Mouse (Mus musculus) midbrain, embryonic 10.5 days (tissue): Measurements from ENCODE around the gene Cabp2. TPM values are rescaled to one million over a fixed set of nuclear protein-coding genes. Genes with fewer than 3 reads are reported as not detected.

Source experiments
- DNase-seq: peaks from one replicate; pipeline ENCODE4 v3.0.0-alpha.2; 2017; ENCODE audit warnings: low spot score
- H3K27ac ChIP-seq: fragments of 300-500 bp; sonication (generic); replicated peaks from 2 replicates; pipeline ENCODE4 v1.5.1; 2016; ENCODE audit warnings: mild to moderate bottlenecking
- H3K27me3 ChIP-seq: fragments of 300-500 bp; sonication (generic); 2 replicates; pipeline ENCODE4 v1.6.1; 2016; ENCODE audit warnings: low read depth, mild to moderate bottlenecking; ENCODE audit not compliant: poor library complexity, severe bottlenecking
- H3K36me3 ChIP-seq: fragments of 300-500 bp; sonication (generic); 2 replicates; pipeline ENCODE4 v1.6.1; 2016; ENCODE audit warnings: mild to moderate bottlenecking, moderate library complexity
- H3K4me1 ChIP-seq: fragments of 300-500 bp; sonication (generic); 2 replicates; pipeline ENCODE4 v1.6.1; 2016
- H3K4me3 ChIP-seq: fragments of 300-500 bp; sonication (generic); 2 replicates; pipeline ENCODE4 v1.5.1; 2016; ENCODE audit warnings: mild to moderate bottlenecking, moderate library complexity
- H3K9me3 ChIP-seq: fragments of 300-500 bp; sonication (generic); replicated peaks from 2 replicates; pipeline ENCODE4 v1.6.1; 2016; ENCODE audit warnings: mild to moderate bottlenecking
- WGBS: fragments of 180-500 bp; shearing (Covaris S2); methylation state at CpG from one replicate; pipeline ENCODE4 v1.1.7; 2016; 5-methylcytosine and 5-hydroxymethylcytosine counted together
- polyA plus RNA-seq: library from polyadenylated mRNA; unstranded; fragments of >200 nt; fragmentation: Nextera tagmentation; extraction: Ambion mirVana; gene quantifications from 2 replicates; pipeline ENCODE4 v1.2.1, GENCODE M21; 2016

Cabp2 gene
- polyA plus RNA-seq, 1 experiment from 2014 or later = not detected

- 73% methylated on average over 6 of the region's 6 CpGs for whole genome bisulfite sequencing
- H3K27me3 ChIP-seq = no peaks in the 10 kb centered on the region
- H3K4me1 ChIP-seq = no peaks in the 10 kb centered on the region; the same call in 1 of the 2 replicates
- H3K36me3 ChIP-seq = no peaks in the 10 kb centered on the region
- H3K4me3 ChIP-seq = no peak overlapping the region
- no peaks in the 10 kb centered on the region for H3K9me3 ChIP-seq
- DNase-seq = no peak
- H3K27ac ChIP-seq = no peak overlapping the region
These were observed 7.8 kb downstream of the Cabp2 start for GRCm38 (mm10) chr19:4089128-4089527.

DNA sequence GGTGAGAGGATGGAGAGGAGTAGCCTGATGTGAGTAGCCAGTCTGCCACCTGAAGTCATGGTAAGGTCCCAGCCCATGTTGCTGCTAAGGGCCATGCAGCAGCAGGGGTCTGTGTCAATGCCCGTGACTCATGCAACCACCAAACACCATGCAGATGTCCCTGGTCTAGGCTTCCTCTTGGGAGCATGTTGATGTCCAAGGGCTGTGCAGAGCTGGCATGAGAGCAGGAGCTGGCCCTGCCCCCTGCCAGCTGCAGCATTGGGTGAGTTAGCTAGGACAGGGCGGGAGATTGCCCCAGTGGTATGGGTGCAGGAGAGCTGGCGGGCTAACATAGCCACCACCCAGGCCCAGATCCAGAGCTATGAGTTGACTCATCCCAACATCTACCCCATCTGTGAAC is 9.1 kb downstream of the Cabp2 start:
- Histone ChIP-seq H3K36me3 (no peaks in the 10 kb centered on the region), H3K27ac (no peak overlapping the region), H3K27me3 (no peaks in the 10 kb centered on the region), H3K4me3 (no peak overlapping the region), H3K9me3 (no peaks in the 10 kb centered on the region), H3K4me1 (no peaks in the 10 kb centered on the region)
- no peak for DNase-seq
- WGBS = 87% methylated on average over 3 of the region's 3 CpGs

GRCm38 (mm10) chr19:4091383-4091782 is 10.0 kb downstream of the Cabp2 start:
- no peak overlapping the region for H3K27ac ChIP-seq
- no peaks in the 10 kb centered on the region for H3K9me3 ChIP-seq
- H3K4me1 ChIP-seq = peaks cover 6% of the 10 kb centered on the region
- no peaks in the 10 kb centered on the region for H3K27me3 ChIP-seq
- 69% methylated on average over 2 of the region's 2 CpGs for WGBS
- no peak for DNase-seq
- no peaks in the 10 kb centered on the region for H3K36me3 ChIP-seq
- H3K4me3 ChIP-seq = no peak overlapping the region

GRCm38 (mm10) chr19:4092750-4093149 is 11.4 kb downstream of the Cabp2 start:
- no peaks in the 10 kb centered on the region for H3K36me3 ChIP-seq
- no peak for DNase-seq
- no peak overlapping the region for H3K27ac ChIP-seq
- no peaks in the 10 kb centered on the region for H3K9me3 ChIP-seq
- H3K4me3 ChIP-seq = no peak overlapping the region
- no peaks in the 10 kb centered on the region for H3K27me3 ChIP-seq
- H3K4me1 ChIP-seq = peaks cover 17% of the 10 kb centered on the region
- 94% methylated on average over 3 of the region's 3 CpGs for WGBS

DNA sequence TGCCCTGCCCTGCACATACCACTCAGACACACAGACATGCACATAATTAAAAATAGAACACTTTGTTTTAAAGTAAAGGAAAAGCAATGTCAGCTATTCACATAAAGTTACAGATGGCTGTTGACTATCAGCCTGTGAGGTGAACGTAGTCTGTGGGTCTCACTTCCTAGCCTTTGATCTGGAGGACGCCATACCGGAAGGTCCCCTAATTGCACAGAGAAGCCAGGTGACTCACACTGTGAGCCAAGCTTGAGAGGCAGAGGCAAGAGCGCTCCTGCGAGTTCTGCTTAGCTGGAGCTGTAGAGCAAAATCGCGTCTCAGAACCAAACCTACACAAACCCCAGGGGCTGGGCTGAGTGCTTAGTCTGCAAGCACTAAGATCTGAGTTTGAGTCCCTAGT is 12.4 kb downstream of the Cabp2 start:
- Histone ChIP-seq H3K4me3 (no peak overlapping the region), H3K4me1 (peaks cover 27% of the 10 kb centered on the region), H3K9me3 (no peaks in the 10 kb centered on the region), H3K27me3 (no peaks in the 10 kb centered on the region), H3K27ac (no peak overlapping the region), H3K36me3 (no peaks in the 10 kb centered on the region)
- WGBS = 80% methylated on average over 7 of the region's 7 CpGs
- DNase-seq = no peak

DNA sequence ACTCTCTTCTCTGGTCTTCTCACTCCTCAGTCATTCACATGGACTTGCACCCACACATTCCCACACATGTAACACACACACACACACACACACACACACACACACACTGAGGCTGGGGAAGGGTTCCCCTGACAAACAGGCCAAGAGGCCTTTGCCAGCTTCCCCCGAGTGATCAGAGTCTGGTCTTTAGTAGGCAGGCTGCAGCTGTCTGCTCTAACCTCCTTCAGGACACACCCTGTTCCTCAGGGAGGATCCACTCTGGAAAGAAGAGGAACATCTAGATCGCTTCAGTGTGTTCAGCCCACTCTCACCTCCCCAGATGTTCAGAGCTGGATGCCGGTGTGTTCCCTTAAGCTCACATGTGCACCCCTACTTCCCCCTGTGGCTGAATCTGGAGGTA is 13.0 kb downstream of the Cabp2 start:
- Histone ChIP-seq H3K4me1 (peaks cover 33% of the 10 kb centered on the region), H3K27ac (no peak overlapping the region), H3K36me3 (no peaks in the 10 kb centered on the region), H3K27me3 (peaks cover 4% of the 10 kb centered on the region), H3K9me3 (no peaks in the 10 kb centered on the region), H3K4me3 (no peak overlapping the region)
- WGBS = 83% methylated on average over 3 of the region's 3 CpGs
- no peak for DNase-seq

DNA sequence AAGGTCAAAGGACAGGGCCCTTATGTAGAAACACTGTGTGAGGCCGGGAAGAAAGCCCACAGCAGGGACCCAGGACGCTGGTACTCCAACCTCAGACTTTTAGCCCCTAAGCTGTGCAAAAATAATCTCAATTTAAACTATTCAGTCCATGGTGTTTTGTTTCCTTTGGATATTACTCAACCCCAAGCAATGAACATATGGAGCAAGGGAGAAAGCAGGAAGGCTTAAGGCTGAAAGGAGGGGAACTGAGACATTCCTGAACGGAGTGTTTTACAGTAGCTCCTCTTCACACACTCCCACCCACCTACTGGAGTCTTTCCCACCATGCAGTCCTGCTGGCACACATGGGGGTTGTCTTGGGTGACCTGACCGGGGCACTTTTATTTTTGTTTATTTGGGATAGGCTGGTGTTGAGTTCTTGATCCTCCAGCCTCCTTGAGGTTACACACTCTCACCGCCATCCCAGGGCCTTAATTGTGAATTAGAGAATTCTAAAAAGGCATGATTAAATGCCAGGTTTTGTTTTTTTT is 13.5 kb downstream of the Cabp2 start:
- WGBS = 78% methylated on average over 5 of the region's 5 CpGs
- Histone ChIP-seq H3K36me3 (no peaks in the 10 kb centered on the region), H3K27ac (no peak overlapping the region), H3K9me3 (no peaks in the 10 kb centered on the region), H3K4me3 (no peak overlapping the region), H3K27me3 (peaks cover 9% of the 10 kb centered on the region), H3K4me1 (peaks cover 38% of the 10 kb centered on the region)
- no peak for DNase-seq

DNA sequence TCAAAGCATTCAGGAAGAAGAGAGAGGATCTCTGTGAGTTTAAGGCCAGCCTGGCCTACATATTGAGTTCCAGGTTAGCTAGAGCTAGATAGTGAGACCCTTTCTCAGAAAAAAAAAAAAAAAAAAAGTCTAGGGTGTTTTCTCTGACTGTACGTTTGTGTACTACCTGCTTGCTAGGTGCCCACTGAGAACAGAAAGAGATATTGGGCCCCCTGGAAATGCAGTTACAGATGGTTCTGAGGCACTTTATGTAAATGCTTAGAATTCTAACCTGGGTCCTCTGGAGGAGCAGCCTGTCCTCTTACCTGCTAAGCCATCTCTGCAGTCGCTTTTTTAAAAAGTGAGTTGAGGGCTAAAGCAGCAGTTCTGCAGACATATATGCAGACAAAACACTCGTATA is 14.4 kb downstream of the Cabp2 start:
- peak overlapping the region; percentile 70 for H3K4me3 ChIP-seq
- no peak for DNase-seq
- 71% methylated on average over 3 of the region's 3 CpGs for WGBS
- no peaks in the 10 kb centered on the region; the same call in 1 of the 2 replicates for H3K9me3 ChIP-seq
- peaks cover 18% of the 10 kb centered on the region for H3K27me3 ChIP-seq
- H3K27ac ChIP-seq = no peak overlapping the region
- peaks cover 48% of the 10 kb centered on the region for H3K4me1 ChIP-seq
- H3K36me3 ChIP-seq = no peaks in the 10 kb centered on the region

- H3K27ac ChIP-seq = peak within 1 kb of the TSS; percentile 93
- DNase-seq = peak; percentile 99
These were observed 15.5 kb downstream of the Cabp2 start, which contains the start of gene Cdk2ap2 for GRCm38 (mm10) chr19:4096642-4097440. Cdk2ap2 (plus strand) TSS chr19:4097182.

DNA sequence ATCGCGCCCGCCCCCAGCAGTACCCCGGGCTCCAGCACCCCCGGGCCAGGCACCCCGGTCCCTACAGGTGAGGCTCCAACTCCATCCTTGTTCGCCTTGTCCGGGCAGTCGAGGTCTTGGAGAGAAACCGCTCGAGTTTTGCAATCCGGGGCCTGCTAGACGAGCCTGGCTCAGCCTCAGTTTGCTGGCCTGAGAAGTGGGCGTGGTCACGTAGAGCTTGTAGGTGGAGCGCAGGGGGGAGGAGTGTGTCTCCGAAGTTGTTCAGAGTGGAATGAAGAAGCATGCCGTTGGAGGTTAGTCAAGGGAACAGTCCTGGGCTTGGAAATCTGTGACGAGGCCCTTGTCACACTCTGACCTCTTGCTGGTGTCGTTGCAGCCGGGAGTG is 16.1 kb downstream of the Cabp2 start:
- Histone ChIP-seq H3K27ac (peak overlapping the region; percentile 93), H3K4me1 (peaks cover 60% of the 10 kb centered on the region), H3K27me3 (peaks cover 35% of the 10 kb centered on the region), H3K4me3 (peak overlapping the region; percentile 70), H3K36me3 (no peaks in the 10 kb centered on the region), H3K9me3 (no peaks in the 10 kb centered on the region; the same call in 1 of the 2 replicates)
- no peak for DNase-seq
- WGBS = 2% methylated on average over 21 of the region's 21 CpGs

More at GRCm38 (mm10) chr19:4096642-4097440, 15.5 kb downstream of the Cabp2 start, which contains the start of gene Cdk2ap2:
- Histone ChIP-seq H3K4me3 (peak within 1 kb of the TSS; percentile 70), H3K36me3 (no peaks in the 10 kb centered on the region), H3K4me1 (peaks cover 58% of the 10 kb centered on the region), H3K27me3 (peaks cover 29% of the 10 kb centered on the region), H3K9me3 (no peaks in the 10 kb centered on the region; the same call in 1 of the 2 replicates)
- under 1% methylated on average over 65 of the region's 65 CpGs for WGBS

GRCm38 (mm10) chr19:4098426-4098825 is 17.0 kb downstream of the Cabp2 start:
- Histone ChIP-seq H3K36me3 (peaks cover 5% of the 10 kb centered on the region; the same call in 1 of the 2 replicates), H3K4me1 (peaks cover 60% of the 10 kb centered on the region), H3K27ac (no peak overlapping the region), H3K9me3 (no peaks in the 10 kb centered on the region; the same call in 1 of the 2 replicates), H3K4me3 (peak overlapping the region; percentile 70; the same call in 1 of the 2 replicates), H3K27me3 (peaks cover 45% of the 10 kb centered on the region)
- WGBS = 92% methylated on average over 13 of the region's 13 CpGs
- no peak for DNase-seq

- Histone ChIP-seq H3K4me1 (peaks cover 60% of the 10 kb centered on the region), H3K27ac (no peak overlapping the region), H3K27me3 (peaks cover 46% of the 10 kb centered on the region), H3K9me3 (no peaks in the 10 kb centered on the region; the same call in 1 of the 2 replicates), H3K4me3 (peak overlapping the region; percentile 70), H3K36me3 (peaks cover 5% of the 10 kb centered on the region; the same call in 1 of the 2 replicates)
- peak; percentile 87 for DNase-seq
- 11% methylated on average over 9 of the region's 9 CpGs for WGBS
These were observed 17.7 kb downstream of the Cabp2 start for GRCm38 (mm10) chr19:4099056-4099455.
